Mouse (Mus musculus) C2C12 (cell line): ENCODE data around the gene Myo19. TPM values are rescaled to one million over a fixed set of nuclear protein-coding genes. Genes with fewer than 3 reads are reported as not detected.

Experiments
- H3K27me3 ChIP-seq: one replicate; pipeline ENCODE4 v1.6.1; 2011; ENCODE audit not compliant: control insufficient read depth, insufficient read depth, insufficient read length
- H3K36me3 ChIP-seq: one replicate; pipeline ENCODE4 v1.6.1; 2011; ENCODE audit not compliant: control insufficient read depth, insufficient read depth
- H3K4me3 ChIP-seq: one replicate; pipeline ENCODE4 v1.5.1; 2011; ENCODE audit warnings: mild to moderate bottlenecking, control low read depth; ENCODE audit not compliant: poor library complexity, insufficient read depth, severe bottlenecking
- H3K79me2 ChIP-seq: one replicate; pipeline ENCODE4 v1.6.1; 2011; ENCODE audit not compliant: control insufficient read depth, insufficient read depth
- H3K79me3 ChIP-seq: one replicate; pipeline ENCODE4 v1.6.1; 2011; ENCODE audit warnings: low read depth, control low read depth
- H3ac ChIP-seq: one replicate; pipeline ENCODE3; 2011; ENCODE audit warnings: low read depth; ENCODE audit not compliant: control insufficient read depth, insufficient read length
- CEBPB ChIP-seq: IDR thresholded peaks from one replicate; pipeline ENCODE4 v1.6.1; 2011; ENCODE audit warnings: low read depth, mild to moderate bottlenecking, control low read depth, moderate library complexity
- CTCF ChIP-seq: IDR thresholded peaks from one replicate; pipeline ENCODE4 v1.5.1; 2011; ENCODE audit not compliant: control insufficient read depth, insufficient read depth, insufficient read length
- FOSL1 ChIP-seq: IDR thresholded peaks from one replicate; pipeline ENCODE4 v1.8.0; 2011; ENCODE audit warnings: mild to moderate bottlenecking, low read length; ENCODE audit not compliant: poor library complexity, insufficient read depth, severe bottlenecking
- MAX ChIP-seq: IDR thresholded peaks from one replicate; pipeline ENCODE4 v1.6.1; 2011; ENCODE audit warnings: mild to moderate bottlenecking, control low read depth
- MYOD1 ChIP-seq: IDR thresholded peaks from one replicate; pipeline ENCODE4 v1.6.1; 2011; ENCODE audit warnings: low read depth; ENCODE audit not compliant: control insufficient read depth, insufficient read length
- MYOG ChIP-seq: IDR thresholded peaks from one replicate; pipeline ENCODE4 v1.6.1; 2011; ENCODE audit not compliant: control insufficient read depth, insufficient read length; ENCODE audit errors: extremely low read depth
- USF1 ChIP-seq: IDR thresholded peaks from one replicate; pipeline ENCODE4 v1.6.1; 2011; ENCODE audit warnings: low read depth, mild to moderate bottlenecking, control low read depth, moderate library complexity
- polyA plus RNA-seq: library from polyadenylated mRNA; unstranded; fragments of >200 nt; fragmentation: generic; extraction: Trizol; gene quantifications from one replicate; pipeline ENCODE4 v1.2.1, GENCODE M21; 2012; ENCODE audit warnings: missing spikeins

Myo19 gene
- polyA plus RNA-seq, 1 experiment, result 13.2 TPM

- H3K36me3 ChIP-seq, result peaks cover 83% of the 10 kb centered on the region
- H3K4me3 ChIP-seq, result no peak overlapping the region
- no peak for TF ChIP-seq CEBPB
- TF ChIP-seq CTCF, result no peak
- no peak for TF ChIP-seq MYOD1
- no peak for TF ChIP-seq MAX
- no peak for TF ChIP-seq USF1
- no peak for TF ChIP-seq MYOG
- no peak for TF ChIP-seq FOSL1
- H3ac ChIP-seq, result no peak overlapping the region
- no peaks in the 10 kb centered on the region for H3K79me3 ChIP-seq
- H3K27me3 ChIP-seq, result no peaks in the 10 kb centered on the region
- H3K79me2 ChIP-seq, result no peaks in the 10 kb centered on the region
Measured at GRCm38 (mm10) chr11:84891705-84892104, 11.8 kb downstream of the Myo19 start.

GRCm38 (mm10) chr11:84893113-84893512, 13.2 kb downstream of the Myo19 start:
- H3K4me3 ChIP-seq, result no peak overlapping the region
- no peaks in the 10 kb centered on the region for H3K79me2 ChIP-seq
- no peaks in the 10 kb centered on the region for H3K27me3 ChIP-seq
- peaks cover 87% of the 10 kb centered on the region for H3K36me3 ChIP-seq
- TF ChIP-seq CTCF (no peak), MAX (no peak), MYOG (no peak), MYOD1 (no peak), USF1 (no peak), CEBPB (no peak), FOSL1 (no peak)
- no peaks in the 10 kb centered on the region for H3K79me3 ChIP-seq
- no peak overlapping the region for H3ac ChIP-seq

GRCm38 (mm10) chr11:84904597-84905144, 24.7 kb downstream of the Myo19 start:
- TF ChIP-seq MYOD1, result no peak
- TF ChIP-seq USF1, result no peak
- no peak for TF ChIP-seq CTCF
- no peak for TF ChIP-seq MAX
- no peak for TF ChIP-seq FOSL1
- TF ChIP-seq MYOG, result no peak
- TF ChIP-seq CEBPB, result no peak
- Histone ChIP-seq H3K79me3 (no peaks in the 10 kb centered on the region), H3K4me3 (no peak overlapping the region), H3K36me3 (peaks cover 91% of the 10 kb centered on the region), H3K79me2 (no peaks in the 10 kb centered on the region), H3K27me3 (no peaks in the 10 kb centered on the region), H3ac (no peak overlapping the region)

- no peak for TF ChIP-seq CTCF
- no peak for TF ChIP-seq FOSL1
- TF ChIP-seq USF1, result no peak
- TF ChIP-seq CEBPB, result no peak
- no peak for TF ChIP-seq MAX
- TF ChIP-seq MYOG, result no peak
- TF ChIP-seq MYOD1, result no peak
- no peaks in the 10 kb centered on the region for H3K27me3 ChIP-seq
- no peaks in the 10 kb centered on the region for H3K79me2 ChIP-seq
- H3K36me3 ChIP-seq, result peaks cover 90% of the 10 kb centered on the region
- no peak overlapping the region for H3ac ChIP-seq
- no peaks in the 10 kb centered on the region for H3K79me3 ChIP-seq
- H3K4me3 ChIP-seq, result no peak overlapping the region
Measured at GRCm38 (mm10) chr11:84907081-84907480, 27.1 kb downstream of the Myo19 start.

- no peaks in the 10 kb centered on the region for H3K79me3 ChIP-seq
- no peak overlapping the region for H3K4me3 ChIP-seq
- H3ac ChIP-seq, result no peak overlapping the region
- peaks cover 89% of the 10 kb centered on the region for H3K36me3 ChIP-seq
- no peaks in the 10 kb centered on the region for H3K27me3 ChIP-seq
- no peak for TF ChIP-seq MYOG
- H3K79me2 ChIP-seq, result no peaks in the 10 kb centered on the region
Measured at GRCm38 (mm10) chr11:84908480-84908879, 28.5 kb downstream of the Myo19 start.

GRCm38 (mm10) chr11:84910411-84910810, 30.5 kb downstream of the Myo19 start:
- peaks cover 15% of the 10 kb centered on the region for H3K79me2 ChIP-seq
- peaks cover 6% of the 10 kb centered on the region for H3K79me3 ChIP-seq
- peaks cover 72% of the 10 kb centered on the region for H3K36me3 ChIP-seq
- H3K4me3 ChIP-seq, result no peak overlapping the region
- peak; percentile 68 for TF ChIP-seq MYOD1
- TF ChIP-seq MAX, result no peak
- no peak for TF ChIP-seq FOSL1
- H3K27me3 ChIP-seq, result no peaks in the 10 kb centered on the region
- no peak overlapping the region for H3ac ChIP-seq
